Mouse (Mus musculus): ENCODE results near the gene Myo1d. TPM values are rescaled to one million over a fixed set of nuclear protein-coding genes. Genes with fewer than 3 reads are reported as not detected.

Myo1d gene
- total and polyA plus RNA-seq, 3 experiments: 15.9 to 81.1 (median 41.7) TPM

DNA sequence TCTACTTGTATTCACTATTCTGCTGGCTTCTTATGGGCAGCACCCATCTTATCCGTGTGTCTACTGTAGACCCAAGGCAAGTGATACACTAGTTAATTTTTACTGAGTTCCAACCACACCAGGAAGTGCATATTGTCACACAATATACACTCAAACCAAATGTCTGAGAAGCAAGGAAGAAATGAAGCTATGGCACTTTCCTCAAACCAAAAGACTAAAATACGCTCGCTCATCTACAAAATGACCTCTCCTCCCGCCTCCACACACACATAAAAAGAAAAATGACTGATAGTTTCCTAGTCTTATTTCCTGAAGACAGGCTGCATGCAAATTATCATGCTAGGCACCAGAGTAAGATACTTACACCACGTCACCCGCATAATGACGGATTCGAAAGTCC, 113.6 kb downstream of the Myo1d start:
- Histone ChIP-seq H3K79me2 (ENCODE audit: control insufficient read depth, insufficient read depth, low read length, poor library complexity) (no peaks in the 10 kb centered on the region), H3K4me3 (ENCODE audit: control insufficient read depth in 1 of 2, insufficient read depth in 1 of 2, low read depth in 2 of 2, low read length in 2 of 2) (no peak overlapping the region), H3K27ac (ENCODE audit: control insufficient read depth, low read depth, low read length) (no peak overlapping the region)

DNA sequence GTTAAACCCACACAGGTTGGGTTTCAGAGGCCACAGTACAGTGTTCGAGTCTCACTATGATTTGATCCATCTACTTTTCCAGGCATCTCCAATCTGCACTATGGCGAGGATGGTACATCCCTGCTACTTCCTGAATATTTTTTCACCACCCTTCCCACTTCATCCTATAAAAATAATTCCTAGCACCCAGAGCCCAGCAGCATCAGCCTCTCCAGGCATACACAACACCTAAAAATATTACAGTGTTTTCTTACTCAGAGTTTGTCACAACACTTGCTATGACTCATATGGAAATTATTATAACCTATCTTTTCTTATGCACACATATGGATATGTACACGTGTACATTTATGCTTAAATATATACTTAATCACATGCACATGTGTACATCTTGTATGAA, 115.6 kb downstream of the Myo1d start:
- no peak overlapping the region for H3K4me3 ChIP-seq (ENCODE audit: control insufficient read depth in 1 of 2, insufficient read depth in 1 of 2, low read depth in 2 of 2, low read length in 2 of 2)
- TF ChIP-seq UBTF (IDR thresholded peaks at IDR 0.05; ENCODE audit: borderline replicate concordance, insufficient read depth, low read depth, low read length): no peak
- TF ChIP-seq HCFC1 (IDR thresholded peaks at IDR 0.05; ENCODE audit: low read depth, low read length): no peak
- TF ChIP-seq MAZ (IDR thresholded peaks at IDR 0.05; ENCODE audit: low read depth, low read length): no peak
- TF ChIP-seq ELF1 (IDR thresholded peaks at IDR 0.05; ENCODE audit: low read depth, low read length): no peak
- TF ChIP-seq TAL1 (IDR thresholded peaks at IDR 0.05; ENCODE audit: low read length): no peak
- no peak for TF ChIP-seq POLR2AphosphoS2 (IDR thresholded peaks at IDR 0.05; ENCODE audit: low read length)
- TF ChIP-seq ZC3H11A (IDR thresholded peaks at IDR 0.05; ENCODE audit: low read depth, low read length): no peak
- no peak for TF ChIP-seq RAD21 (IDR thresholded peaks at IDR 0.05; ENCODE audit: low read depth, low read length)
- no peak for TF ChIP-seq SMC3 (IDR thresholded peaks at IDR 0.05; ENCODE audit: low read depth, low read length)
- no peak for TF ChIP-seq EP300 (IDR thresholded peaks at IDR 0.05; ENCODE audit: low read depth in 1 of 2, low read length in 2 of 2)
- no peak for TF ChIP-seq POLR2A (IDR thresholded peaks at IDR 0.05; ENCODE audit: control insufficient read depth in 1 of 2, insufficient read depth in 1 of 2, low read depth in 1 of 2, low read length in 2 of 2, poor library complexity in 1 of 2)
- no peak for TF ChIP-seq JUND (IDR thresholded peaks at IDR 0.05; ENCODE audit: low read depth, low read length)
- no peak for TF ChIP-seq NRF1 (IDR thresholded peaks at IDR 0.05; ENCODE audit: insufficient read depth, low read depth, low read length, poor library complexity, severe bottlenecking)
- no peak for TF ChIP-seq MEF2A (IDR thresholded peaks at IDR 0.05; ENCODE audit: extremely low read depth, insufficient replicate concordance, low read depth, low read length, poor library complexity, severe bottlenecking)
- TF ChIP-seq CTCF (IDR thresholded peaks at IDR 0.05 in 2 of 3, conservative IDR thresholded peaks at IDR 0.05 in 1 of 3; ENCODE audit: control insufficient read depth in 1 of 3, insufficient read depth in 1 of 3, low read depth in 2 of 3, low read length in 3 of 3, poor library complexity in 1 of 3, severe bottlenecking in 1 of 3): no peak
- TF ChIP-seq MAX (IDR thresholded peaks at IDR 0.05; ENCODE audit: low read length): no peak
- no peak for TF ChIP-seq BHLHE40 (IDR thresholded peaks at IDR 0.05; ENCODE audit: borderline replicate concordance, low read depth, low read length)
- no peak for TF ChIP-seq GABPA (IDR thresholded peaks at IDR 0.05; ENCODE audit: low read depth, low read length)
- no peak for TF ChIP-seq ZKSCAN1 (IDR thresholded peaks at IDR 0.05; ENCODE audit: low read depth, low read length)
- H3K27me3 ChIP-seq (ENCODE audit: control insufficient read depth in 1 of 2, insufficient read depth in 2 of 2, low read length in 2 of 2): no peaks in the 10 kb centered on the region
- H3K79me2 ChIP-seq (ENCODE audit: control insufficient read depth, insufficient read depth, low read length, poor library complexity): no peaks in the 10 kb centered on the region
- DNase-seq (ENCODE audit: low read depth, low spot score): no peak
- no peak overlapping the region for H3K9ac ChIP-seq (ENCODE audit: control insufficient read depth, low read depth, low read length, poor library complexity, severe bottlenecking)
- H3K36me3 ChIP-seq (ENCODE audit: control insufficient read depth in 1 of 2, insufficient read depth in 2 of 2, low read length in 2 of 2): peaks cover 0 to 4% of the 10 kb centered on the region in 2 experiments; a peak in 2 of 4 replicates
- no peaks in the 10 kb centered on the region for H3K9me3 ChIP-seq (replicated peaks; ENCODE audit: insufficient read depth, low read length)
- no peak overlapping the region for H3K27ac ChIP-seq (ENCODE audit: control insufficient read depth, low read depth, low read length)
- H3K4me1 ChIP-seq (ENCODE audit: control insufficient read depth in 1 of 2, insufficient read depth in 2 of 2, low read length in 2 of 2): no peaks in the 10 kb centered on the region

More for the DNA sequence above, 113.6 kb downstream of the Myo1d start:
- Histone ChIP-seq H3K9me3 (replicated peaks; ENCODE audit: insufficient read depth, low read length) (no peaks in the 10 kb centered on the region), H3K4me1 (ENCODE audit: control insufficient read depth in 1 of 2, insufficient read depth in 2 of 2, low read length in 2 of 2) (no peaks in the 10 kb centered on the region), H3K9ac (ENCODE audit: control insufficient read depth, low read depth, low read length, poor library complexity, severe bottlenecking) (no peak overlapping the region), H3K36me3 (ENCODE audit: control insufficient read depth in 1 of 2, insufficient read depth in 2 of 2, low read length in 2 of 2) (peaks cover 0 to 5% of the 10 kb centered on the region in 2 experiments; a peak in 2 of 4 replicates), H3K27me3 (ENCODE audit: control insufficient read depth in 1 of 2, insufficient read depth in 2 of 2, low read length in 2 of 2) (no peaks in the 10 kb centered on the region)
- TF ChIP-seq SIN3A (IDR thresholded peaks at IDR 0.05; ENCODE audit: low read length): no peak
- no peak for TF ChIP-seq ZNF384 (IDR thresholded peaks at IDR 0.05; ENCODE audit: low read depth, low read length)
- TF ChIP-seq MXI1 (IDR thresholded peaks at IDR 0.05; ENCODE audit: low read depth, low read length): no peak
- no peak for TF ChIP-seq GABPA (IDR thresholded peaks at IDR 0.05; ENCODE audit: low read depth, low read length)
- DNase-seq (ENCODE audit: low read depth, low spot score): no peak

Measured in MEL (cell line).